Mouse (Mus musculus) MEL (cell line): ENCODE results near the gene Alg9.

ENCODE experiments used
- BHLHE40 ChIP-seq: IDR thresholded peaks from 2 replicates; pipeline ENCODE4 v1.6.1; 2012; ENCODE audit warnings: low read depth, mild to moderate bottlenecking, inconsistent platforms, low read length, improper control_type of control experiment, borderline replicate concordance
- CHD1 ChIP-seq: IDR thresholded peaks from 2 replicates; pipeline ENCODE4 v1.6.1; 2012; ENCODE audit warnings: low read depth, mild to moderate bottlenecking, inconsistent platforms, low read length, improper control_type of control experiment
- CTCF ChIP-seq, 3 experiments: IDR thresholded peaks in 2 of 3; conservative IDR thresholded peaks in 1 of 3; 2 replicates each; pipeline ENCODE4 v1.5.1; 2011 to 2012; ENCODE audit warnings: low read length in 3 of 3, low read depth in 2 of 3, mild to moderate bottlenecking in 2 of 3, improper control_type of control experiment in 1 of 3, inconsistent platforms in 1 of 3, mixed read lengths in 1 of 3, moderate library complexity in 1 of 3; ENCODE audit not compliant: control insufficient read depth in 1 of 3, insufficient read depth in 1 of 3, poor library complexity in 1 of 3, severe bottlenecking in 1 of 3
- E2F4 ChIP-seq: IDR thresholded peaks from 2 replicates; pipeline ENCODE4 v1.6.1; 2011; ENCODE audit warnings: low read depth, low read length, improper control_type of control experiment, borderline replicate concordance
- MYC ChIP-seq: IDR thresholded peaks from 2 replicates; pipeline ENCODE4 v1.6.1; 2011; ENCODE audit warnings: low read depth, mild to moderate bottlenecking, low read length, improper control_type of control experiment, moderate library complexity
- POLR2A ChIP-seq, 2 experiments: IDR thresholded peaks; 2 replicates each; pipeline ENCODE4 v1.6.1; 2011 to 2012; ENCODE audit warnings: low read length in 2 of 2, mild to moderate bottlenecking in 2 of 2, control low read depth in 1 of 2, improper control_type of control experiment in 1 of 2, low read depth in 1 of 2, moderate library complexity in 1 of 2; ENCODE audit not compliant: control insufficient read depth in 1 of 2, insufficient read depth in 1 of 2, poor library complexity in 1 of 2
- POLR2AphosphoS2 ChIP-seq: IDR thresholded peaks from 2 replicates; pipeline ENCODE4 v1.6.1; 2011; ENCODE audit warnings: low read length, improper control_type of control experiment
- RCOR1 ChIP-seq: IDR thresholded peaks from 2 replicates; pipeline ENCODE4 v1.6.1; 2012; ENCODE audit warnings: low read depth, mild to moderate bottlenecking, inconsistent platforms, low read length, improper control_type of control experiment
- TCF12 ChIP-seq: IDR thresholded peaks from 2 replicates; pipeline ENCODE4 v1.6.1; 2014; ENCODE audit warnings: low read depth, mild to moderate bottlenecking, inconsistent platforms, low read length, improper control_type of control experiment, moderate library complexity
- USF1 ChIP-seq: IDR thresholded peaks from 2 replicates; pipeline ENCODE4 v1.6.1; 2014; ENCODE audit warnings: low read depth, mild to moderate bottlenecking, inconsistent platforms, low read length, improper control_type of control experiment, moderate library complexity

GRCm38 (mm10) chr9:50875470-50875869 lies 100.7 kb downstream of the Alg9 start:
- TF ChIP-seq BHLHE40 (no peak), TCF12 (no peak), POLR2AphosphoS2 (no peak), POLR2A (IDR thresholded peaks at IDR 0.05; ENCODE audit: control insufficient read depth in 1 of 2, insufficient read depth in 1 of 2, low read depth in 1 of 2, low read length in 2 of 2, poor library complexity in 1 of 2) (no peak), MYC (no peak), E2F4 (no peak), CHD1 (no peak), RCOR1 (no peak), CTCF (IDR thresholded peaks at IDR 0.05 in 2 of 3, conservative IDR thresholded peaks at IDR 0.05 in 1 of 3; ENCODE audit: control insufficient read depth in 1 of 3, insufficient read depth in 1 of 3, low read depth in 2 of 3, low read length in 3 of 3, poor library complexity in 1 of 3, severe bottlenecking in 1 of 3) (no peak), USF1 (no peak)
